In genomic region chr2:60870450-60870849, GRCm38 (mm10) we compare ENCODE assay signal across 9 mouse cellular contexts.
DNase-seq lines count a peak whose midpoint lies in the region; ATAC-seq and TF ChIP-seq lines count a peak whose summit lies in the region.
"Had no signal": no experiment of that assay in that cellular context is flagged by ENCODE, and none has a peak within 500 bp of the region (broad histone marks: within the 10 kb centered on the region; RNA-seq: fewer than 3 reads in every experiment).

No protein-coding gene starts in this region.

- H3K27ac ChIP-seq in heart, embryonic 15.5 days = peak overlapping the region; percentile 61; the same call in 1 of the 2 replicates
- no peak overlapping the region for H3K27ac ChIP-seq in MEL (ENCODE audit: control insufficient read depth, low read depth, low read length)
- 0 out of 2 replicates have a peak overlapping the region, but pooled peaks have one; percentile 25 for H3K27ac ChIP-seq in liver, embryonic 11.5 days (ENCODE audit: low read depth, low read length)
- no peak overlapping the region for H3K27ac ChIP-seq in forebrain, embryonic 10.5 days

- intact Hi-C loops in heart, postnatal 36 days (cut with DNase I) = no loop called here

- no peak overlapping the region for H3K4me2 ChIP-seq in heart, embryonic 15.5 days
- peak overlapping the region; percentile 31 for H3K4me2 ChIP-seq in liver, embryonic 11.5 days

- no peak for TF ChIP-seq RAD21 in MEL (IDR thresholded peaks at IDR 0.05; ENCODE audit: low read depth, low read length)

- H3K36me3 ChIP-seq in heart, embryonic 15.5 days = no peaks in the 10 kb centered on the region
- H3K36me3 ChIP-seq in C2C12 (ENCODE audit: control insufficient read depth, insufficient read depth) (peaks cover 29% of the 10 kb centered on the region), MEL (ENCODE audit: control insufficient read depth in 1 of 2, insufficient read depth in 2 of 2, low read length in 2 of 2) (peaks cover 0 to 17% of the 10 kb centered on the region in 2 experiments; a peak in 2 of 4 replicates)
- no peaks in the 10 kb centered on the region for H3K36me3 ChIP-seq in liver, embryonic 11.5 days (ENCODE audit: control insufficient read depth, insufficient read depth, low read length)
- H3K36me3 ChIP-seq in forebrain, embryonic 10.5 days (replicated peaks) = no peaks in the 10 kb centered on the region

- H3ac ChIP-seq in C2C12 (ENCODE audit: control insufficient read depth, insufficient read length, low read depth) = peak overlapping the region; percentile 6

- no peak for DNase-seq in heart, postnatal 36 days
- peak; percentile 24 for DNase-seq in MEL (ENCODE audit: low read depth, low spot score)
- no peak for DNase-seq in liver, embryonic 11.5 days (ENCODE audit: low spot score)
- DNase-seq in forebrain, embryonic 10.5 days (ENCODE audit: extremely low spot score, low spot score) = no peak
- DNase-seq in cerebellum, postnatal 25 days = no peak
- DNase-seq: cerebellum, adult 2 months had no signal

- no peaks in the 10 kb centered on the region for H3K27me3 ChIP-seq in heart, embryonic 15.5 days
- H3K27me3 ChIP-seq in C2C12 (ENCODE audit: control insufficient read depth, insufficient read depth, insufficient read length) (no peaks in the 10 kb centered on the region), MEL (ENCODE audit: control insufficient read depth in 1 of 2, insufficient read depth in 2 of 2, low read length in 2 of 2) (no peaks in the 10 kb centered on the region)
- H3K27me3 ChIP-seq in liver, embryonic 11.5 days (replicated peaks; ENCODE audit: control insufficient read depth, insufficient read depth, low read length) = no peaks in the 10 kb centered on the region
- H3K27me3 ChIP-seq in forebrain, embryonic 10.5 days (ENCODE audit: poor library complexity, severe bottlenecking) = peaks cover 92% of the 10 kb centered on the region
- H3K27me3 ChIP-seq: megakaryocyte, embryonic 14.5 days had no signal

- 48% methylated on average over 4 of the region's 4 CpGs for WGBS in heart, embryonic 15.5 days
- 49% methylated on average over 4 of the region's 4 CpGs for WGBS in liver, embryonic 11.5 days
- WGBS in forebrain, embryonic 10.5 days = 37% methylated on average over 4 of the region's 4 CpGs

- no peak; the same call in 1 of the 2 replicates for ATAC-seq in heart, embryonic 15.5 days (replicated peaks; ENCODE audit: insufficient number of reproducible peaks, insufficient read depth, low FRiP score, low read depth)
- peak; percentile 82 for ATAC-seq in liver, embryonic 11.5 days (replicated peaks; ENCODE audit: low FRiP score)

- H3K79me2 ChIP-seq in C2C12 (ENCODE audit: control insufficient read depth, insufficient read depth) (peaks cover 100% of the 10 kb centered on the region), MEL (ENCODE audit: control insufficient read depth, insufficient read depth, low read length, poor library complexity) (peaks cover 2% of the 10 kb centered on the region; the same call in 1 of the 2 replicates)

- no peak for TF ChIP-seq POLR2A in MEL (IDR thresholded peaks at IDR 0.05; ENCODE audit: control insufficient read depth in 1 of 2, insufficient read depth in 1 of 2, low read depth in 1 of 2, low read length in 2 of 2, poor library complexity in 1 of 2)

- no peak overlapping the region for H3K4me3 ChIP-seq in heart, embryonic 15.5 days
- no peak overlapping the region for H3K4me3 ChIP-seq in C2C12 (ENCODE audit: insufficient read depth, poor library complexity, severe bottlenecking)
- H3K4me3 ChIP-seq in MEL (ENCODE audit: control insufficient read depth in 1 of 2, insufficient read depth in 1 of 2, low read depth in 2 of 2, low read length in 2 of 2) = no peak overlapping the region
- no peak overlapping the region for H3K4me3 ChIP-seq in liver, embryonic 11.5 days (ENCODE audit: low read depth, low read length)
- no peak overlapping the region for H3K4me3 ChIP-seq in forebrain, embryonic 10.5 days
- H3K4me3 ChIP-seq: megakaryocyte, embryonic 14.5 days had no signal

- TF ChIP-seq EP300 in MEL (IDR thresholded peaks at IDR 0.05; ENCODE audit: low read depth in 1 of 2, low read length in 2 of 2) = no peak

- peaks cover 84% of the 10 kb centered on the region for H3K4me1 ChIP-seq in heart, embryonic 15.5 days (replicated peaks)
- peaks cover 8 to 19% of the 10 kb centered on the region in 2 experiments for H3K4me1 ChIP-seq in MEL (ENCODE audit: control insufficient read depth in 1 of 2, insufficient read depth in 2 of 2, low read length in 2 of 2)
- H3K4me1 ChIP-seq in liver, embryonic 11.5 days (replicated peaks; ENCODE audit: control insufficient read depth, insufficient read depth, low read length) = peaks cover 71% of the 10 kb centered on the region
- peaks cover 22% of the 10 kb centered on the region for H3K4me1 ChIP-seq in forebrain, embryonic 10.5 days

- TF ChIP-seq CTCF in C2C12 (IDR thresholded peaks at IDR 0.05; ENCODE audit: control insufficient read depth, insufficient read depth, insufficient read length) = no peak
- TF ChIP-seq CTCF in MEL (IDR thresholded peaks at IDR 0.05 in 2 of 3, conservative IDR thresholded peaks at IDR 0.05 in 1 of 3; ENCODE audit: control insufficient read depth in 1 of 3, insufficient read depth in 1 of 3, low read depth in 2 of 3, low read length in 3 of 3, poor library complexity in 1 of 3, severe bottlenecking in 1 of 3) = no peak

- H3K79me3 ChIP-seq in C2C12 (ENCODE audit: low read depth) = peaks cover 97% of the 10 kb centered on the region

- no peak overlapping the region for H3K9ac ChIP-seq in heart, embryonic 15.5 days
- H3K9ac ChIP-seq in MEL (ENCODE audit: control insufficient read depth, low read depth, low read length, poor library complexity, severe bottlenecking) = no peak overlapping the region
- H3K9ac ChIP-seq in liver, embryonic 11.5 days (ENCODE audit: low read depth, low read length) = no peak overlapping the region

- no peaks in the 10 kb centered on the region for H3K9me3 ChIP-seq in heart, embryonic 15.5 days (replicated peaks)
- no peaks in the 10 kb centered on the region for H3K9me3 ChIP-seq in MEL (replicated peaks; ENCODE audit: insufficient read depth, low read length)
- H3K9me3 ChIP-seq in liver, embryonic 11.5 days (ENCODE audit: control insufficient read depth, low read length) = no peaks in the 10 kb centered on the region
- H3K9me3 ChIP-seq in forebrain, embryonic 10.5 days = no peaks in the 10 kb centered on the region
- H3K9me3 ChIP-seq: megakaryocyte, embryonic 14.5 days had no signal

TF ChIP-seq in C2C12, 6 proteins besides CTCF, POLR2A, EP300 and RAD21:
- TF ChIP-seq MYOD1 (IDR thresholded peaks at IDR 0.05; ENCODE audit: control insufficient read depth, insufficient read length, low read depth) = peak; percentile 56
- no peak for TF ChIP-seq MYOG (IDR thresholded peaks at IDR 0.05; ENCODE audit: control insufficient read depth, extremely low read depth, insufficient read length)

TF ChIP-seq in MEL, 35 proteins besides CTCF, POLR2A, EP300 and RAD21:
- TF ChIP-seq ELF1 (IDR thresholded peaks at IDR 0.05; ENCODE audit: low read depth, low read length) (no peak), SIN3A (IDR thresholded peaks at IDR 0.05; ENCODE audit: low read length) (no peak), USF2 (IDR thresholded peaks at IDR 0.05; ENCODE audit: borderline replicate concordance in 1 of 2, insufficient read depth in 1 of 2, low read depth in 1 of 2, low read length in 2 of 2) (no peak), HCFC1 (IDR thresholded peaks at IDR 0.05; ENCODE audit: low read depth, low read length) (no peak), MYB (IDR thresholded peaks at IDR 0.05; ENCODE audit: low read depth, low read length) (no peak), ZMIZ1 (IDR thresholded peaks at IDR 0.05; ENCODE audit: low read depth, low read length) (no peak), MXI1 (IDR thresholded peaks at IDR 0.05; ENCODE audit: low read depth, low read length) (no peak), SMC3 (IDR thresholded peaks at IDR 0.05; ENCODE audit: low read depth, low read length) (no peak), JUND (IDR thresholded peaks at IDR 0.05; ENCODE audit: low read depth, low read length) (no peak), UBTF (IDR thresholded peaks at IDR 0.05; ENCODE audit: borderline replicate concordance, insufficient read depth, low read depth, low read length) (no peak)

Comparison
In these comparisons a context has a peak if more than half of its experiments do, and no peak if none do; other contexts are left out.
1. H3K27ac ChIP-seq: peak in heart, embryonic 15.5 days (single experiment) and liver, embryonic 11.5 days (single experiment); none in MEL (single experiment) and forebrain, embryonic 10.5 days (single experiment).